Mouse (Mus musculus) brain, embryonic 14.5 days (tissue): ENCODE results near the gene Slc38a6.

Experiments
- CTCF ChIP-seq: fragments of 200-500 bp; IDR thresholded peaks from 2 replicates; pipeline ENCODE4 v1.5.1; 2012; ENCODE audit warnings: inconsistent platforms, mild to moderate bottlenecking, moderate library complexity, borderline replicate concordance; ENCODE audit not compliant: insufficient read depth, insufficient read length; ENCODE audit errors: extremely low read depth
- POLR2A ChIP-seq: fragments of 200-500 bp; IDR thresholded peaks from 2 replicates; pipeline ENCODE4 v1.6.1; 2012; ENCODE audit warnings: mild to moderate bottlenecking, inconsistent platforms, borderline replicate concordance; ENCODE audit not compliant: poor library complexity, insufficient read depth, insufficient read length, severe bottlenecking; ENCODE audit errors: extremely low read depth

GRCm38 (mm10) chr12:73345157-73345556 lies 58.6 kb downstream of the Slc38a6 start:
- TF ChIP-seq CTCF = no peak
- TF ChIP-seq POLR2A = no peak
